Mouse (Mus musculus): Measurements from ENCODE around the gene Scnn1a. TPM values are rescaled to one million over a fixed set of nuclear protein-coding genes. Genes with fewer than 3 reads are reported as not detected.

The Scnn1a gene
- polyA plus RNA-seq (2015; fragmentation: Nextera tagmentation; extraction: Ambion mirVana): 1.2 and 1.6 TPM in 2 replicates

DNA sequence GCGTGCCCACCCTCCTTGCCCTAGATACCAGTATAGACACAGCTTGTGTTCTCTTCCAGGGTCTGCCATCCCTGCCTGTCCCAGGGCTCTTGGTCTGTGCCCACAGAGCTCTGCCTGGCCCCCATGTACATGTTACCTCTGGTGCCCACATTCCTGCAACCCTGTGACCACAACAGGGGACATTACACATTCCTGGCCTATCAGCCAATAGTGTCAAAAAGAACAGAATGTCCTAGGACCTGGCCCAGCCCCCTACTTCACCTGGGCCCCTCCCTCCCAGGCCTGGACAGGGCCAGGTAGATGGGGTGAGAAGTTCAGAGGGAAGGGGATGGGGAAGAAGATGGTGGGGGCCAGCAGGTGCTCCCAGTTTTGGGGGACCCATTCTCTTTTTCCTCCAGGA lies at the start of gene Scnn1a:
Scnn1a (plus strand) TSS at position 337 of the 400 bp plus-strand sequence.

DNA sequence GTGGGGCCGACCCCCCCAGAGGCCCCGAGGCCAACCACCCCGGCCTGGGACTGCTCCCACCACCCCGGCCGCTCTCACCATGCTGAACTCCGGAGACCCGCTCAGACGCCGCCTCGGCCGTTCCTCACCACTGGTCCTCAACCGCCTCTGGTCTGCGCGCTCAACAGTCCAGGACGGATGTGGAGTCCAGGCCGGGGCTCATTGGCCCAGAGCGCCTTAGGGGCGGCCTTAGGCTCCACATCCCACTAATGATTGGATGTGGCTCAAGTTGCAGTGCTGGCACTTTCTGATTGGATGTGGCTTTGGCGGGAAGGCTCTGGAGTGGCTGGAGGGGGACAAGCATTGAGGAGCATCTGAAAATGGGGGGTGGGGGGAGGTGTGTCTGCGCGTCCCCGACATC lies 34.6 kb upstream of the Scnn1a start, which contains the start of gene Tuba3a:
Tuba3a (minus strand) TSS at position 153 of the 400 bp plus-strand sequence.

DNA sequence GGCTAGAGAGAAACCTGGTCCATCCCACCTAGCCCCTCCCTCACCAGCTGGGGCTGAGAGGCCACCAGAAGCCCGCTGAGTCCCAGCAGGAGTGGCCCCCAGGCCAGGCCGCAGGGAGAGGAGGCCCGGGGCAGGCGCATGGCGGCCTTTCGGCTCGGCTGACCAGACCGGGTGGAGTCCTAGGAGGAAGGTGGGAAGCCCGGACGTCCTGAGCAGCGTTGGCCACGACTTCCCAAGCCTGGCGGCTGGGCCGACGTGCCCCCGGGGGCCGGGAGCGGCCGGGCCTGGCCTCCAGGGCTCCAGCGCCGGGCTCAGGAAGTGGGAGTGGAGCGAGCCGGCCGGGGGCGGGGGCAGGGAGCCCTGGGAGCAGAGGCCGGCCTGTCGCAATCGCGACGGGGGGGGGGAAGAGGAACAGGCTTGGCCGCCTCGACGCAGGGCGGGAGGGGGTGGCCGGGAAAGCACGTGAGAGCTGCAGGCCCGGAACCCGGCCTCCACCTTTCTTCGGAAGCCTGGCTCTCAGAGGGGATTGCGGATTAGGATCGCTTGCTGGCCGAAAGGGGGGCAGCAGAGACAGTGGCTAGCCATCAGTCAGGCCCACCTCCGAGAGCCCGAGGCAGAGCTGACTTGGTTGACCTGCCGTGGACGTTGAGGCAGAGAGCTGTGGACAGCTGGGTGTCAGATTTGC lies 6.8 kb upstream of the Scnn1a start, which contains the start of gene Ltbr:
Ltbr (minus strand) TSS at position 340 of the 685 bp plus-strand sequence.

DNA sequence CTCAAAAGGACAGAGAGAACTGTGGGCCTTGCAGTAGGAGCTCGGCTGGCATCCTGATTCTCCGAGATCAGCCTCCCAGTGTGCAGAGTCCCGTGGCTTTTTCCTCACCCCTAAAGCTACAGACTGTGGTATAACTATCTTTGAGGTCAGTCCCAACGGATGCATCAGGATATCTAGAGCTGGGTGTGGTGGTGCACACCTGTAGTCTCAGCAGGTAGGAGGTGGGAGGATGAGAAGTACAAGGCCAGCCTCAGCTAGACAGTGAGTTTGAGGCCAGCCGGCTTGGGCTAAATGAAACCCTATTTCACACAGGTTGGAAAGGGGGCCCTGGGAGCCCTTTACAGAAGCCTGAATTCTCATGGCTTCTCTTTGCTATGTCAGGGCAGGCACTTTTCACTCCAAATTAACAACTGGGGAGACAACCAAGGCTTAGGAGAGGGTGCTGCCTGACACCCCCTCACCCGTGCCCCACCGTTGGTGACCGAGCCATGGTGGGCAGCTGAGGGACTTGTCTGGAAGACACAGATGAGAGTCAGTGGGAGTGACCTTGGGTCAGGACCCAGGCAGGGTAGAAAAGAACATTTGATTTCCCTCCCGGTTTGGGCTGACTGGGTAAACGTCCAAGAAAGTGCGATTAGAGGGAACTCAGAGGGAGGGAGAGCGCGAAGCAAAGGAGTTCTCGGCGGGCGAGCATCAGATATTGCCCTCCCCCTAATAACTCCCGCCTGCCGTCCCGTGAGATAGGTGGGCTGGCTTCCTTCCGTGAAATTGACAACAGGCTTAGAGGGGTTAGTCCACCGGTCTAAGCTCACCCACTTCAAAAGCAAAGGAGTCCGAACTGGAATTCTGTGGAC lies 28.5 kb downstream of the Scnn1a start, which contains the start of gene Tnfrsf1a:
Tnfrsf1a (plus strand) TSS at position 642 of the 854 bp plus-strand sequence.

DNA sequence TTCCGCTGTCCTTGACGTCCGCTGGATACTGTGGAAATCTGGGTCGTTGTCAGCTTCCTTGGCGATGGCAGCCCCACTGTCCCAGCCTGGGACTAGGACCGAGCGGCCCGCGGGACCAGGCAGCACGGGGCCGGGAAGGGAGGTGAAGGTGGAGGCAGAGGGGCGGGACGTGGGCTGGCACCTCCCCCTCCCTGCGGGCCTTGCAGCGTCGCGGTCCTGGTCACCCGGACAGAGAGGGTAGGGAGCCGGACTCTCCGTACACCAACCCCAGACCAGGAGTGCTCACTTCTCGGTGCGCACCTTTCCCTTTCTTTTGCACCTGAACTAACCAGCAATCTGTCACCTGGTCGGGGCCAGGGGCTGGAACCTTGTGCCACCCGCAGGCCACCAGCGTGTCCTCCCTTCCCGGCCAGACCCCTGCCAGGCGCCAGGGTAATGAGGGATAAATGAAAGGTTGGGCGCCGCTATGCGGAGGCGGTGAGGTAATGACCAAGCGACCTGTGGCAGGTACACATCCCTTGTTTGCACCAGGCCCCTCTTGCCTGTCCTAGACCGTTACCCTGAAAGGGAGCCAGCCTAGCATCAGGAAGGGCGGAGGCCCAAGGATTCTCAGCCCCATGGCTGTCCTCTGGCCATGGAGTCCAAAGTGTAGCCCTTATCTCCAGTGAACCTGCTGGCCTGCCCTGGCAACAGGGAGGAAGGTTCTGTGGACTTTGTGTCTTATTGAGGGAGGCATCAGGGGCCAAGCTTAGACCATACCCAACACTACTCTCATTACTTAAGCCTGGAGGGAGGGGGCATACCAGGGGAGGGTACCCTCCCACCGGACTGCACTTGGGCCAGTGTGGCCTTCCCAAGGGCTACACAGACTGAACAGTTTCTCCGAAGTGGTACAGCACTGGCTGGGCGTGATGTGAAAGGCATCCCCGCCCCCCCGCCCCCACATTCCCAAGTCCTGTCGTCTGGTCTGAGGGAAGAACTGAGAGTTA lies 60.2 kb downstream of the Scnn1a start, which contains the start of gene Plekhg6:
Plekhg6 (minus strand) TSS at position 422 of the 989 bp plus-strand sequence.

Other genes with a start within 250 kb of the Scnn1a start
- 41.4 and 42.5 TPM in 2 replicates for gene Chd4, start 224.7 kb upstream of the Scnn1a start, polyA plus RNA-seq (2015; fragmentation: Nextera tagmentation; extraction: Ambion mirVana)
- 17.8 and 24.3 TPM in 2 replicates for gene Nop2, start 188.8 kb upstream of the Scnn1a start, polyA plus RNA-seq (2015; fragmentation: Nextera tagmentation; extraction: Ambion mirVana)
- 14.3 and 19.4 TPM in 2 replicates for gene Iffo1, start 175.4 kb upstream of the Scnn1a start, polyA plus RNA-seq (2015; fragmentation: Nextera tagmentation; extraction: Ambion mirVana)
- 886 and 1,355 TPM in 2 replicates for gene Gapdh, start 154.2 kb upstream of the Scnn1a start, polyA plus RNA-seq (2015; fragmentation: Nextera tagmentation; extraction: Ambion mirVana)
- gene Ncapd2, start 129.0 kb upstream of the Scnn1a start, polyA plus RNA-seq (2015; fragmentation: Nextera tagmentation; extraction: Ambion mirVana): 27.6 and 29.4 TPM in 2 replicates
- 244 and 300 TPM in 2 replicates for gene Mrpl51, start 128.9 kb upstream of the Scnn1a start, polyA plus RNA-seq (2015; fragmentation: Nextera tagmentation; extraction: Ambion mirVana)
- gene Vamp1, start 105.1 kb upstream of the Scnn1a start, polyA plus RNA-seq (2015; fragmentation: Nextera tagmentation; extraction: Ambion mirVana): 5.4 and 12.5 TPM in 2 replicates
- gene Tapbpl, start 88.8 kb upstream of the Scnn1a start, polyA plus RNA-seq (2015; fragmentation: Nextera tagmentation; extraction: Ambion mirVana): 10.2 and 11.4 TPM in 2 replicates
- 1.4 and 6.7 TPM in 2 replicates for gene Cd27, start 83.6 kb upstream of the Scnn1a start, polyA plus RNA-seq (2015; fragmentation: Nextera tagmentation; extraction: Ambion mirVana)
- gene Tuba3a, start 34.6 kb upstream of the Scnn1a start, polyA plus RNA-seq (2015; fragmentation: Nextera tagmentation; extraction: Ambion mirVana): not detected in 2 replicates
- 50.3 and 70.1 TPM in 2 replicates for gene Ltbr, start 6.8 kb upstream of the Scnn1a start, polyA plus RNA-seq (2015; fragmentation: Nextera tagmentation; extraction: Ambion mirVana)
- gene Tnfrsf1a, start 28.7 kb downstream of the Scnn1a start, polyA plus RNA-seq (2015; fragmentation: Nextera tagmentation; extraction: Ambion mirVana): 86.6 and 158 TPM in 2 replicates
- 0.30 and 0.51 TPM in 2 replicates for gene Plekhg6, start 60.1 kb downstream of the Scnn1a start, polyA plus RNA-seq (2015; fragmentation: Nextera tagmentation; extraction: Ambion mirVana)
- 278 and 300 TPM in 2 replicates for gene Cd9, start 174.1 kb downstream of the Scnn1a start, polyA plus RNA-seq (2015; fragmentation: Nextera tagmentation; extraction: Ambion mirVana)
- 3.3 and 9.1 TPM in 2 replicates for gene Vwf, start 226.1 kb downstream of the Scnn1a start, polyA plus RNA-seq (2015; fragmentation: Nextera tagmentation; extraction: Ambion mirVana)

Measured in adrenal gland, postnatal 0 days (tissue).